ENCODE assay signal across 9 mouse cellular contexts in the genomic region with DNA sequence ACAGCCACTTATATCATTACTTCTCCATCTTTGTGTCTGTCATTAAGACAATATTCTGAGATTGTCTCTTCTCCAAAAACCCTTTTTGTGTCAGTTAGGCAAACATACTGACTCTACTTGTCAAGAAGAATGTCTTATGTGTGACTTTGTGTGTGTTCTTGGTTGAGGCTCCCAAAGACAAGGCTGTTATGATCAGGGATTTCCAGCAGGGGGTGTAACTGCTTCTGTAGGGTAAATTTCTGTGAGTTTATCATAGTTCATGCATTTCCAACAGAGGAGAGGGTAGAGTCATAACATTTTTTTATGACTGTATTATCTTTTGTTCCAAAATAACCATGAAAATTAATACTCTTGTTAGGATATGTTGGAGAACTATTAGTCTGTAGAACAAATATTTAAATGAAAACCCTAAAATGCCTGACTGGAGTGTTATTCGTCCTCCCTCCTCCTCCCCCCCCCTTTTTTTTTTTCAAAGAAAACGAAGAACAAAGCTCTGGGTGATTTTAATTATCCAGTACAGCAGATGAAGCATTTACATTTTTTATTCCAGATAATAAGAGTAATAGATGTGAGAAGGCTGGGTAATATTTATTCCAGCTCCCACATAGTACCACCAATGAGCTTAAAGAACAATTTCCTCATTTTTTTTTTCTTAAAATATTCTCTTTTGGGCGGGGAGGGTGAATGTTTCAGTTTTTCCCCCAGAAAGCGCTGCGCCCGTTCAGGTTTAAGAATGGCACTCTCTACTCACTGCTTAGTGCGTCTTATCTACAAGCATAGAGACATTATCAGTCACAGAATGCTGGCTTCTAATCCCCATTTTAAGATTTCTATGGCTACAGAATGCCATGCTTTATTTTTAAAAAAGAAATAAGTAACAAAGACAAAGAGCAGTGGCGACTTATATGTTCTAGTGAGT. TPM values are rescaled to one million over a fixed set of nuclear protein-coding genes. Genes with fewer than 3 reads are reported as not detected.
DNase-seq lines count a peak whose midpoint lies in the region; ATAC-seq and TF ChIP-seq lines count a peak whose summit lies in the region.
"Had no signal": no experiment of that assay in that cellular context is flagged by ENCODE, and none has a peak within 500 bp of the region (broad histone marks: within the 10 kb centered on the region; RNA-seq: fewer than 3 reads in every experiment).

No protein-coding gene starts in this region.

- no peak overlapping the region for H3K9ac ChIP-seq in forebrain, embryonic 14.5 days (ENCODE audit: low read length)
- H3K9ac ChIP-seq in forebrain, embryonic 12.5 days = no peak overlapping the region

- H3K27me3 ChIP-seq in forebrain, embryonic 14.5 days (replicated peaks; ENCODE audit: control insufficient read depth, insufficient read depth, low read length) = no peaks in the 10 kb centered on the region
- no peaks in the 10 kb centered on the region for H3K27me3 ChIP-seq in forebrain, embryonic 12.5 days
- peaks cover 11% of the 10 kb centered on the region for H3K27me3 ChIP-seq in spleen, adult 2 months (ENCODE audit: control insufficient read depth, insufficient read depth, low read length)
- H3K27me3 ChIP-seq: megakaryocyte, embryonic 14.5 days had no signal

- H3K9me3 ChIP-seq in forebrain, embryonic 14.5 days (replicated peaks; ENCODE audit: control insufficient read depth, low read length) = no peaks in the 10 kb centered on the region
- no peaks in the 10 kb centered on the region for H3K9me3 ChIP-seq in forebrain, embryonic 12.5 days
- H3K9me3 ChIP-seq: megakaryocyte, embryonic 14.5 days had no signal

- no peak for TF ChIP-seq POLR2A in spleen, adult 2 months (IDR thresholded peaks at IDR 0.05; ENCODE audit: low read depth, low read length)

- no peak overlapping the region for H3K4me2 ChIP-seq in forebrain, embryonic 14.5 days (ENCODE audit: low read length)
- H3K4me2 ChIP-seq in forebrain, embryonic 12.5 days = no peak overlapping the region

- DNase-seq in forebrain, embryonic 14.5 days (ENCODE audit: low spot score) = peak; percentile 22
- peak; percentile 30 to 37 for DNase-seq in spleen, adult 2 months (ENCODE audit: low read depth in 1 of 2, low spot score in 2 of 2)
- DNase-seq in spleen, postnatal 4 days (ENCODE audit: low spot score in 2 of 2) = no peak
- DNase-seq in thymus, postnatal 14 days = peak; percentile 58
- no peak for DNase-seq in urinary bladder, postnatal 10 days (ENCODE audit: low spot score)
- no peak for DNase-seq in urinary bladder, postnatal 25 days (ENCODE audit: low spot score)

- 69% methylated on average over 8 of the region's 8 CpGs for WGBS in forebrain, embryonic 14.5 days
- WGBS in forebrain, embryonic 12.5 days = 72% methylated on average over 8 of the region's 8 CpGs
- WGBS in spleen, adult 2 months = 71% methylated on average over 8 of the region's 8 CpGs

- no peaks in the 10 kb centered on the region for H3K36me3 ChIP-seq in forebrain, embryonic 14.5 days (ENCODE audit: control insufficient read depth, insufficient read depth, low read length)
- no peaks in the 10 kb centered on the region for H3K36me3 ChIP-seq in forebrain, embryonic 12.5 days (replicated peaks)
- no peaks in the 10 kb centered on the region for H3K36me3 ChIP-seq in spleen, adult 2 months (ENCODE audit: control insufficient read depth, insufficient read depth, low read length)

- peaks cover 7% of the 10 kb centered on the region for H3K4me1 ChIP-seq in forebrain, embryonic 14.5 days (ENCODE audit: control insufficient read depth, insufficient read depth, low read length)
- H3K4me1 ChIP-seq in forebrain, embryonic 12.5 days = peaks cover 11% of the 10 kb centered on the region
- no peaks in the 10 kb centered on the region; the same call in 1 of the 2 replicates for H3K4me1 ChIP-seq in spleen, adult 2 months (ENCODE audit: control insufficient read depth, insufficient read depth, insufficient read length)

- H3K27ac ChIP-seq in forebrain, embryonic 14.5 days (ENCODE audit: low read depth, low read length) = no peak overlapping the region
- no peak overlapping the region for H3K27ac ChIP-seq in forebrain, embryonic 12.5 days
- no peak overlapping the region for H3K27ac ChIP-seq in spleen, adult 2 months (ENCODE audit: insufficient read depth, low read length)

- ATAC-seq in forebrain, embryonic 14.5 days = no peak
- no peak for ATAC-seq in forebrain, embryonic 12.5 days (ENCODE audit: low FRiP score)
- peak; percentile 46 for ATAC-seq in inflammation-experienced regulatory T-cells, adult 6 months

- no peak overlapping the region for H3K4me3 ChIP-seq in forebrain, embryonic 14.5 days (ENCODE audit: low read depth, low read length)
- no peak overlapping the region for H3K4me3 ChIP-seq in forebrain, embryonic 12.5 days (replicated peaks)
- no peak overlapping the region for H3K4me3 ChIP-seq in spleen, adult 2 months (ENCODE audit: extremely low read depth, insufficient read depth, insufficient read length)
- H3K4me3 ChIP-seq: megakaryocyte, embryonic 14.5 days had no signal

- TF ChIP-seq CTCF in spleen, adult 2 months (IDR thresholded peaks at IDR 0.05; ENCODE audit: extremely low read depth, insufficient read depth, insufficient read length, insufficient replicate concordance) = peak; percentile 2; the same call in 1 of the 2 replicates

RNA-seq across cellular contexts. Expression of a gene that starts 2.6 kb away (rescaled TPM):
- polyA plus RNA-seq in forebrain, embryonic 14.5 days (2014; fragmentation: Nextera tagmentation; extraction: Ambion mirVana) = 39.7 and 43.9 TPM in 2 replicates
- 63.9 and 64.7 TPM in 2 replicates for polyA plus RNA-seq in forebrain, embryonic 12.5 days (2016; fragmentation: Nextera tagmentation; extraction: Ambion mirVana)
- 0.48 and 0.55 TPM in 2 replicates for polyA plus RNA-seq in spleen, adult 2 months (2012; rRNA removed)
- 10 to 100 TPM; 18.7 to 40.2 (median 38.0) TPM for polyA plus RNA-seq in inflammation-experienced regulatory T-cells, adult 6 months (2017; shearing (Covaris generic))

Comparison
In these comparisons a context has a peak if more than half of its experiments do, and no peak if none do; other contexts are left out.
1. DNase-seq: peak in forebrain, embryonic 14.5 days (single experiment), spleen, adult 2 months (2 of 2) and thymus, postnatal 14 days (single experiment); none in spleen, postnatal 4 days (0 of 2), urinary bladder, postnatal 10 days (single experiment) and urinary bladder, postnatal 25 days (single experiment).
2. RNA of a gene that starts 2.6 kb away (polyA plus RNA-seq): 63.9 to 64.7 TPM in forebrain, embryonic 12.5 days, 39.7 to 43.9 TPM in forebrain, embryonic 14.5 days and 18.7 to 40.2 TPM in inflammation-experienced regulatory T-cells, adult 6 months; 0.48 to 0.55 TPM in spleen, adult 2 months; every median in the first group is over 10 times any median in the second.